Mouse (Mus musculus) heart, adult 2 months (tissue): ENCODE measurements at regions not wholly inside any gene's neighbourhood (a gene's known extent, or its start where the extent isn't known, plus 50 kb on each side); places are given as distances from the start of the nearest gene placed in this dataset.

ENCODE experiments used
- DNase-seq, 2 experiments: peaks; one replicate each; pipeline ENCODE4 v3.0.0; 2021
- H3K27ac ChIP-seq: fragments of 200-600 bp; 2 replicates; pipeline ENCODE4 v1.8.1; 2022
- H3K27me3 ChIP-seq: fragments of 200-500 bp; 2 replicates; pipeline ENCODE4 v1.6.1; 2012; ENCODE audit warnings: mild to moderate bottlenecking, low read length, inconsistent platforms, mixed read lengths; ENCODE audit not compliant: control insufficient read depth, insufficient read depth
- H3K36me3 ChIP-seq: fragments of 200-500 bp; 2 replicates; pipeline ENCODE4 v1.6.1; 2012; ENCODE audit warnings: low read length, inconsistent platforms; ENCODE audit not compliant: control insufficient read depth, insufficient read depth
- H3K4me1 ChIP-seq: fragments of 200-500 bp; 2 replicates; pipeline ENCODE4 v1.6.1; 2011; ENCODE audit warnings: low read length; ENCODE audit not compliant: control insufficient read depth, insufficient read depth
- H3K4me3 ChIP-seq: fragments of 200-600 bp; 2 replicates; pipeline ENCODE4 v1.8.1; 2022
- H3K79me2 ChIP-seq: fragments of 200-500 bp; replicated peaks from 2 replicates; pipeline ENCODE4 v1.6.1; 2012; ENCODE audit warnings: mild to moderate bottlenecking, inconsistent platforms, low read length, moderate library complexity, mixed read lengths; ENCODE audit not compliant: control insufficient read depth, insufficient read depth
- H3K9ac ChIP-seq: fragments of 200-500 bp; 2 replicates; pipeline ENCODE4 v1.6.1; 2012; ENCODE audit warnings: low read depth, mild to moderate bottlenecking, control low read depth, inconsistent platforms, low read length, mixed read lengths
- CTCF ChIP-seq: fragments of 200-600 bp; IDR thresholded peaks from 2 replicates; pipeline ENCODE4 v1.8.1; 2022; ENCODE audit warnings: antibody characterized with exemption, mild to moderate bottlenecking, moderate library complexity
- EP300 ChIP-seq: fragments of 200-500 bp; IDR thresholded peaks from 2 replicates; pipeline ENCODE4 v1.6.1; 2011; ENCODE audit warnings: low read depth, low read length, control low read depth; ENCODE audit not compliant: insufficient read depth
- POLR2A ChIP-seq: fragments of 200-500 bp; IDR thresholded peaks from 2 replicates; pipeline ENCODE4 v1.6.1; 2011; ENCODE audit warnings: mild to moderate bottlenecking, low read depth, low read length, control low read depth; ENCODE audit not compliant: insufficient read depth
- WGBS: fragments of 180-500 bp; shearing (Covaris S2); methylation state at CpG from one replicate; pipeline ENCODE4 v1.1.7; 2018; 5-methylcytosine and 5-hydroxymethylcytosine counted together
- intact Hi-C: fragments of 180-260 bp; cut with DNase I; formaldehyde crosslinking; loops from one replicate; pipeline ENCODE4 v1.15.1; 2025

DNA sequence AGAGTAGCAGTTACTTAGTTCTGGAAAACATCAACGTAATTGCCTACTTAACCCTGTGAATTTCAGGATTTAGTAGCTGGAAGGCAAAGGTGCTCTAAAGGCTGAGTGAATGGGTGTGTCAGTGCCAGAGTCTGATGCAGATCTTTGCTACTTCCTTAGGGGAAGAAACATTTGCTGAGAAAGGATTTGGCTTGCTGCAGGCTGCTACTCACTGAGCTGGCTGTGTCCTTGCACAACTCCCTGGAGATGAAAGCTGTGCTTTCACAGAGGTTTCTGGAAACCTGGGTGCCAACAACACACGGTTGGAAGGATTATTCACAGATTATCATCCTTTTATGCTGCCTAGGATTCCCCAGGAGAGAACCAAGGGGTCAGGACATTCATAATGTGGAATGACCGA is 94.0 kb upstream of the Fut8 start:
- Histone ChIP-seq H3K27ac (no peak overlapping the region), H3K36me3 (no peaks in the 10 kb centered on the region), H3K27me3 (no peaks in the 10 kb centered on the region), H3K9ac (no peak overlapping the region), H3K79me2 (no peaks in the 10 kb centered on the region), H3K4me3 (no peak overlapping the region), H3K4me1 (peaks cover 3% of the 10 kb centered on the region; the same call in 1 of the 2 replicates)
- WGBS = 52% methylated on average over 3 of the region's 3 CpGs
- TF ChIP-seq CTCF (no peak), EP300 (no peak), POLR2A (no peak)
- intact Hi-C loops = no loop called here
- no peak for DNase-seq

GRCm38 (mm10) chr12:77143521-77143920 is 94.4 kb upstream of the Fut8 start:
- peaks cover 3% of the 10 kb centered on the region; the same call in 1 of the 2 replicates for H3K4me1 ChIP-seq
- 56% methylated on average over 6 of the region's 6 CpGs for WGBS
- intact Hi-C loops = no loop called here

DNA sequence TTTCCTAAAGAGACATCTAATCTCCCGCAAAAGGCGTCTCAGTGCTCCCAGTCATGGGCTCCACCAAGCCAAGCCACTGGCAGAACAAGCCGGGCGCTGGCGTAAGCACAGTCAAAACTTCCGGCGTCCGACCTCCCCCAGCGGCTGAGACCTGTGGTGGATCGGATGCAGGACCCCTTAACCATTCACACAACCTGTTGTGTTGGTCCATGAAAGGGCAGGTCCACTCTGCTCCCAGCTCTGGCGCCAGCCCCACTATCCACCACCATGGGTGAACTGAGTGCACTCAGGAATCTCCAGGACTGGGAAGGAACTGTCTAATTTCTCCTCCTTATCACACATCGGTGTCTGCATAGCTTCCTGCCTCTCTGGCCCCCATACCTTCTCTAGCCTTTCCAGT is 94.8 kb upstream of the Fut8 start:
- Histone ChIP-seq H3K27me3 (no peaks in the 10 kb centered on the region), H3K4me1 (peaks cover 3% of the 10 kb centered on the region; the same call in 1 of the 2 replicates), H3K4me3 (no peak overlapping the region), H3K9ac (no peak overlapping the region), H3K79me2 (no peaks in the 10 kb centered on the region), H3K36me3 (no peaks in the 10 kb centered on the region), H3K27ac (no peak overlapping the region)
- no peak for DNase-seq
- TF ChIP-seq POLR2A (no peak), CTCF (no peak), EP300 (no peak)
- 73% methylated on average over 12 of the region's 12 CpGs for WGBS
- intact Hi-C loops = no loop called here

More at GRCm38 (mm10) chr12:77143521-77143920, 94.4 kb upstream of the Fut8 start:
- TF ChIP-seq CTCF (no peak), POLR2A (no peak), EP300 (no peak)
- no peaks in the 10 kb centered on the region for H3K36me3 ChIP-seq
- H3K9ac ChIP-seq = no peak overlapping the region
- no peak overlapping the region for H3K27ac ChIP-seq
- no peak overlapping the region for H3K4me3 ChIP-seq
- no peaks in the 10 kb centered on the region for H3K27me3 ChIP-seq
- H3K79me2 ChIP-seq = no peaks in the 10 kb centered on the region
- DNase-seq = no peak

DNA sequence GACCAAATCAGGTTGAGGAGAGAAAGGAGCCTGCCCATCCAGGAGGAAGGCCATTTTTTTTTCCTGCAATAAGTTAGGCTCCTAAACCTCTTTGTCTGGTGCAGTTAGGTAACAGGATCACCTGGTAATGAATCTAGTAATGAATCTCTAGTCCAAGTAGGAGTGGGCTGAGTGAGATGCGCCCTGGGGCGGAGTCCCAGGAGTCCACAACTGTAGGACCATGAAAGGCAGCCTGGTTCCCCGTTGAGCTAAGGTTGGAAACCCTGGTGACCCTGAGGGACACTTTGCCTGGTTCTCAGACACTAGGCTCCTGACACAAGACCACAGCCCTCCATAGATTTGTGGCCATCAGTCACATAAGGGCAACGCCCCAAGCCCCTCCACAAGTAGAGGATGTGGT is 95.7 kb upstream of the Fut8 start:
- WGBS = 94% methylated on average over 4 of the region's 4 CpGs
- intact Hi-C loops = no loop called here

DNA sequence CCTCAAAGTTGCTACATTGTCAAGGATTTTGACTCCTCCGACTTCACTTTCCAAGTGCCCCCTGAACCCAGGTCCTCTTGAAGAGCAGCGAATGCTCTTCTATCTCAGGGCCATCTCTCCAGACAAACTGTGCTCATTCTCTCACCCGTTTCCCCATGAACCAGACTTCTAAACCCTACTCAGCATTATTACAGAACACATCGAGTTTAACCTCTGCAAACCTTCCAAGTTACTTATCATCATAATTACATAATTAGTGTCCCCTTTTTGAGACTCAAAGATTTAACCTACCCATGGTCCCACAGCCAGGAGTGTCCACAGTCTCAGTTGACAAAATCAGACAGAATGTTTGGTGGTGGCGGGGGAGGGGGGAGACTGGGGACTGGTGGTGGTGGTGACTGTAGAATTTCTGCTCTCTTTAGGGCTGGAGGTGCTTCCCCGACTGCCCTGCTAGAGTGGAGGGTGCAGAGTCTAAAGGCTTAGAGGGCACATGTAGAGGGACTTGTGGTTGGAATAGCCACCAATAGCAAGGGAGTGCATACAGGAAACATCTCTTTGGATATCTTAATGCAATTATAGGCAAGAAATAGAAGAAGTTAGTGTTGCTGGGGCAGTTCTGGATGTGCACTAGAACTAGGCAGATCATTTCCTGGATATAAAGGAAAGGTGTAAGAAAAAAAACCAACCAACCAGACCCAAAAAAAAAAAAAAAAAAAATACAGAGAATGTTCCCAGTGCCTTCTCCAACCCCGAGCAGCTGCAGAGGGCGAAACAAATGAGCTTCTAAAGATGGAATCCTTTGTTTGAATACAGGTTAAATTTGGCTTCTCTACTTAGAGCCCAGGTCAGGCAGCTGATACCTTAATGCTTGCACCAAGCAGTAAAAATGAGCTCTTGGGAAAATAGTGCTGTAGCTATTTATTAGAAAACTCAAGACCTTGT is 96.4 kb upstream of the Fut8 start:
- Histone ChIP-seq H3K27me3 (no peaks in the 10 kb centered on the region), H3K4me3 (no peak overlapping the region), H3K27ac (no peak overlapping the region), H3K9ac (no peak overlapping the region), H3K4me1 (peaks cover 3% of the 10 kb centered on the region; the same call in 1 of the 2 replicates), H3K36me3 (no peaks in the 10 kb centered on the region), H3K79me2 (no peaks in the 10 kb centered on the region)
- no peak for DNase-seq
- TF ChIP-seq EP300 (no peak), CTCF (no peak), POLR2A (no peak)
- intact Hi-C loops = no loop called here
- WGBS = 77% methylated on average over 8 of the region's 8 CpGs

More for the DNA sequence above, 95.7 kb upstream of the Fut8 start:
- no peak for TF ChIP-seq CTCF
- no peak for TF ChIP-seq EP300
- TF ChIP-seq POLR2A = no peak
- Histone ChIP-seq H3K79me2 (no peaks in the 10 kb centered on the region), H3K27ac (no peak overlapping the region), H3K9ac (no peak overlapping the region), H3K36me3 (no peaks in the 10 kb centered on the region), H3K4me1 (peaks cover 3% of the 10 kb centered on the region; the same call in 1 of the 2 replicates), H3K4me3 (no peak overlapping the region), H3K27me3 (no peaks in the 10 kb centered on the region)
- DNase-seq = no peak

DNA sequence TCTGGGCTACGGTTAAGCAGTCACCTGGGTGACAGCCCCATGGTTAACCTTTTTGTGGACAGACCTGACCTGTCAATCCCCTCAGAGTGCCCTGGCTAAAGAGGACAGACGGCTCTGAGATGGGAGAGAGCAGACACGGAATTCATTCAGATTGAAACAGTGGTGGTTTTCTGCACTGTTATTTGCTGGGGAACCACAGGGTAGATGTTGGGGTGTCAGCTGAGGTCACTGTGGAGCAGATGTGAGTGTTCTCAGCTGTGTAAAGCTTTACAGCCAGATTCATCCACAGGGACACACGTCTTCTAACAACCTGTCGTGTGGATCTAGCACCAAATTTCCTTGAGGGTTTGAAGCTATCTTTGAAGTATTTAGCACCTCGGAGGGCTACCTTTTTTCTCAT is 97.3 kb upstream of the Fut8 start:
- Histone ChIP-seq H3K27ac (no peak overlapping the region), H3K36me3 (no peaks in the 10 kb centered on the region), H3K4me3 (no peak overlapping the region), H3K4me1 (peaks cover 3% of the 10 kb centered on the region; the same call in 1 of the 2 replicates), H3K9ac (no peak overlapping the region), H3K79me2 (no peaks in the 10 kb centered on the region), H3K27me3 (no peaks in the 10 kb centered on the region)
- intact Hi-C loops = no loop called here
- WGBS = 76% methylated on average over 6 of the region's 6 CpGs
- TF ChIP-seq CTCF (no peak), EP300 (no peak), POLR2A (no peak)
- no peak for DNase-seq
